Mouse (Mus musculus) ES-Bruce4 (cell line): ENCODE data around the gene Ubr7.

ENCODE experiments used
- CTCF ChIP-seq: IDR thresholded peaks from one replicate; pipeline ENCODE4 v1.8.1; 2011; ENCODE audit warnings: low read depth, low read length
- EP300 ChIP-seq: IDR thresholded peaks from 2 replicates; pipeline ENCODE4 v1.6.1; 2011; ENCODE audit warnings: low read depth, low read length; ENCODE audit not compliant: insufficient read depth
- POLR2A ChIP-seq: IDR thresholded peaks from one replicate; pipeline ENCODE4 v1.8.1; 2011; ENCODE audit warnings: low read length; ENCODE audit not compliant: insufficient read depth

- TF ChIP-seq CTCF (peak; percentile 63), EP300 (no peak), POLR2A (no peak)
Observed at GRCm38 (mm10) chr12:102708220-102708619, 49.5 kb upstream of the Ubr7 start.
